Mouse (Mus musculus) olfactory bulb, adult 2 months (tissue): Measurements from ENCODE around the gene Fbxl13.

Experiments used
- CTCF ChIP-seq: fragments of 200-500 bp; IDR thresholded peaks from 2 replicates; pipeline ENCODE4 v1.5.1; 2012; ENCODE audit warnings: low read depth, mild to moderate bottlenecking, low read length, moderate library complexity; ENCODE audit not compliant: insufficient read depth
- POLR2A ChIP-seq: fragments of 200-500 bp; IDR thresholded peaks from 2 replicates; pipeline ENCODE4 v1.6.1; 2012; ENCODE audit warnings: mild to moderate bottlenecking, low read depth, low read length, moderate library complexity; ENCODE audit not compliant: insufficient read depth

DNA sequence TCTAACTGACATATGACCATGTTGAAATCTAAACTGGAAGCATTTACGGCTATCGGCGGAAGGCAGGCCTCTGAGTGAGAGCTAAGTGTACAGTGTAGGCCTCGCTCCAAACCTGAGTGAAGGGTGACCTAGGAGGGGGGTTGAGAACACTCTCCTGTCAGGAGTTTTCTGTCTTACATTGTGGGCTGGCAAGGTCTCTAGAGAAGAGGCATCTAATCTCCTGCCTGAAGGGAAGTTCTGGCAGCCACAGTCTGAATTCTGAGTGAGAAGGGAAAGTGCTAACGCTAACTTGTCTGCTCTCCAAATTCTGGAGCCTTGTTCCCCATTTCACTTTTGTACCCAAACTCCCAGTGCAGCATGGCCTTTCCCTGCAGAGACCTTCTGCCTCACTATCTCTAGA is 156.9 kb downstream of the Fbxl13 start:
- TF ChIP-seq POLR2A = no peak
- TF ChIP-seq CTCF = no peak
